Mouse (Mus musculus) limb, embryonic 11.5 days (tissue): ENCODE results near the gene AB124611. TPM values are rescaled to one million over a fixed set of nuclear protein-coding genes. Genes with fewer than 3 reads are reported as not detected.

Experiments used
- ATAC-seq: fragments of 200-750 bp; cut with Nextera tagmentation; 2 replicates; pipeline ENCODE4 v1.8.0; 2017; ENCODE audit warnings: low read depth; ENCODE audit not compliant: insufficient number of reproducible peaks, low FRiP score, low TSS enrichment
- DNase-seq: peaks from one replicate; pipeline ENCODE4 v3.0.0-alpha.2; 2015; ENCODE audit warnings: low spot score
- H3K27ac ChIP-seq: fragments of 300-500 bp; sonication (generic); replicated peaks from 2 replicates; pipeline ENCODE4 v1.5.1; 2014; ENCODE audit warnings: low read depth, mild to moderate bottlenecking, low read length
- H3K27me3 ChIP-seq: fragments of 300-500 bp; sonication (generic); 2 replicates; pipeline ENCODE4 v1.6.1; 2014; ENCODE audit warnings: mild to moderate bottlenecking, low read length, mixed read lengths; ENCODE audit not compliant: control insufficient read depth, insufficient read depth
- H3K36me3 ChIP-seq: fragments of 300-500 bp; sonication (generic); 2 replicates; pipeline ENCODE4 v1.6.1; 2014; ENCODE audit warnings: mild to moderate bottlenecking, low read length, moderate library complexity, mixed read lengths; ENCODE audit not compliant: control insufficient read depth, insufficient read depth
- H3K4me1 ChIP-seq: fragments of 300-500 bp; sonication (generic); 2 replicates; pipeline ENCODE4 v1.6.1; 2014; ENCODE audit warnings: low read length, mixed read lengths; ENCODE audit not compliant: control insufficient read depth, insufficient read depth
- H3K4me2 ChIP-seq: fragments of 300-500 bp; sonication (generic); 2 replicates; pipeline ENCODE4 v1.6.1; 2014; ENCODE audit warnings: low read depth, mild to moderate bottlenecking, moderate library complexity; ENCODE audit not compliant: severe bottlenecking
- H3K4me3 ChIP-seq: fragments of 300-500 bp; sonication (generic); 2 replicates; pipeline ENCODE4 v1.5.1; 2014; ENCODE audit warnings: low read depth, low read length
- H3K9ac ChIP-seq: fragments of 300-500 bp; sonication (generic); 2 replicates; pipeline ENCODE4 v1.6.1; 2014; ENCODE audit warnings: mild to moderate bottlenecking, low read length
- H3K9me3 ChIP-seq: fragments of 300-500 bp; sonication (generic); 2 replicates; pipeline ENCODE4 v1.6.1; 2016; ENCODE audit warnings: low read length; ENCODE audit not compliant: control insufficient read depth
- WGBS: fragments of 180-500 bp; shearing (Covaris S2); extraction: QIAGEN DNeasy Blood & Tissue Kit; methylation state at CpG from one replicate; pipeline ENCODE4 v1.1.7; 2014; 5-methylcytosine and 5-hydroxymethylcytosine counted together
- polyA plus RNA-seq: library from polyadenylated mRNA; unstranded; fragments of >200 nt; fragmentation: Nextera tagmentation; extraction: Ambion mirVana; gene quantifications from 2 replicates; pipeline ENCODE4 v1.2.1, GENCODE M21; 2014

AB124611 gene
- polyA plus RNA-seq, 1 experiment from 2014 or later, result 2.5 TPM

DNA sequence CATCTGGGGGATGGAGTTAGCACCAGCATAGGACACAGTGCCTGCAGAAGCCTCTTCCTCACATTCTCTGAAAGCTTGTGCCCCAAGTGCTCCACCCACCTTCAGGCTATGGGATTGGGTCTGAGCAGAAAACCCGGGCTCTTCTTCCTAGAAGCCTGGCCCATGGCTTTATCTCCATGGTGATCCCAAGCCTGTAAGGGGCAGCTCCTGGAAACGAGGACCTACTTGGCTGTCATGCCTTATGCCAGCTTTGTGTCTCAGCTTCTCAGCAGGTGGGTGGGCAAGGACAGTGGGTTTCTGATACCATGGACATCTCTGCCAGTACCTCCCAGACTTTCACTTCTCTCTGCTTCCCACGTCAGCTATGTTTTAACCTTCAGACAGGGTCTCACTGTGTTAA is 52.2 kb downstream of the AB124611 start:
- Histone ChIP-seq H3K9ac (no peak overlapping the region), H3K4me1 (no peaks in the 10 kb centered on the region), H3K4me3 (no peak overlapping the region), H3K27me3 (no peaks in the 10 kb centered on the region), H3K9me3 (no peaks in the 10 kb centered on the region), H3K27ac (no peak overlapping the region), H3K4me2 (no peak overlapping the region), H3K36me3 (peaks cover 41% of the 10 kb centered on the region)
- ATAC-seq (no peak), DNase-seq (no peak)
- WGBS, result 85% methylated on average over 3 of the region's 3 CpGs

DNA sequence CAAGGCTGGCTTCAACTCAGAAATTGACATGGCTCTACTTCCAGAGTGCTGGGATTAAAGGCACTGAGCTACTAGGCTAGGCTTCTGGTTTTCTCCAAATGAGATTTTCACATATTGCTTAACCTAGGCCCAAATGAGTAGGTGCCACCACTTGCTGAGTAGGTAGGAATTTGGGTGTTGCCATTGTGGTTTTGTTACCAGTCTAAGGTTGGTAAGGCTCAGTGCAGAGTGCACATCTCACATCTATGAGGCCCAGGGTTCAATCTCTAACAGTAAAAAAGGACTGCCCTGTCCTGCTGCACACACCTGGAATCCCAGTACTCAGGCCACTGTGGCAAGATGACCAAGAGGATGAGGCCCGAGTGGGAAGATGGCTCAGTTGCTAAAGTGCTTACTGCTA is 59.4 kb downstream of the AB124611 start:
- DNase-seq (no peak), ATAC-seq (no peak)
- Histone ChIP-seq H3K27ac (no peak overlapping the region), H3K4me3 (no peak overlapping the region), H3K27me3 (no peaks in the 10 kb centered on the region), H3K9me3 (no peaks in the 10 kb centered on the region), H3K4me2 (no peak overlapping the region), H3K4me1 (no peaks in the 10 kb centered on the region), H3K9ac (no peak overlapping the region), H3K36me3 (peaks cover 49% of the 10 kb centered on the region)
- WGBS, result 93% methylated on average over 1 of the region's 1 CpGs

DNA sequence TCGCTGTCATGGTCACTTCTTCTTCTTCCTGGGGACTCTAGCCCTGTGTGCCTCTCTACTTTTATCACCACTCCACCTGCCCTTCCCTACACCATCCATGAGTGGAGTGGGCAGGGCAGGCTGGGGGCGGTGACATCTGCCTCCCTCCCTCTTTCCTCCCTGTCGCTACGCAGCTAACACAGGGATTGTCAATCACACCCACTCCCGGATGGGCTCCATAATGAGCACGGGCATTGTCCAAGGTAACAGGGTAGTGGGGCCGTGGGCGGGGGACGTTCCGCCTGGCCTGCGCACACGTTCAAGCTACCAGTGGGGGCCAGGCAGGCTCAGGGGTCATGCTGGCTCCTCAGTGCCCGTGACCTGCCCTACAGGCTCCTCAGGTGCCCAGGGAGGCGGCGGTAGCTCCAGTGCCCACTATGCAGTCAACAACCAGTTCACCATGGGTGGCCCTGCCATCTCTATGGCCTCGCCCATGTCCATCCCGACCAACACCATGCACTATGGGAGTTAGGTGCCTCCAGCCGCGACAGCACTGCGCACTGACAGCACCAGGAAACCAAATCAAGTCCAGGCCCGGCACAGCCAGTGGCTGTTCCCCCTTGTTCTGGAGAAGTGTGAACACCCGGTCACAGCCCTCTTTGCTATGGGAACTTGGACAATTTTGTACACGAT is 61.8 kb downstream of the AB124611 start:
- H3K4me1 ChIP-seq, result peaks cover 6% of the 10 kb centered on the region
- H3K4me3 ChIP-seq, result no peak overlapping the region
- WGBS, result 89% methylated on average over 23 of the region's 23 CpGs
- H3K27me3 ChIP-seq, result no peaks in the 10 kb centered on the region
- no peaks in the 10 kb centered on the region for H3K9me3 ChIP-seq
- ATAC-seq, result no peak
- no peak for DNase-seq
- no peak overlapping the region for H3K9ac ChIP-seq
- H3K4me2 ChIP-seq, result no peak overlapping the region
- peaks cover 40% of the 10 kb centered on the region for H3K36me3 ChIP-seq
- no peak overlapping the region for H3K27ac ChIP-seq

DNA sequence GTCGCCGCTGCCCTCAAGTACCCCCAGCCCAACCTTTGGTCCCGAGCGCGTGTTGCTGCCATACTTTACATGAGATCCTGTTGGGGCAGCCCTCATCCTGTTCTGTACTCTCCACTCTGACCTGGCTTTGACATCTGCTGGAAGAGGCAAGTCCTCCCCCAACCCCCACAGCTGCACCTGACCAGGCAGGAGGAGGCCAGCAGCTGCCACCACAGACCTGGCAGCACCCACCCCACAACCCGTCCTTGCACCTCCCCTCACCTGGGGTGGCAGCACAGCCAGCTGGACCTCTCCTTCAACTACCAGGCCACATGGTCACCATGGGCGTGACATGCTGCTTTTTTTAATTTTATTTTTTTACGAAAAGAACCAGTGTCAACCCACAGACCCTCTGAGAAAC is 62.4 kb downstream of the AB124611 start:
- Histone ChIP-seq H3K4me2 (no peak overlapping the region), H3K4me1 (peaks cover 6% of the 10 kb centered on the region), H3K9me3 (no peaks in the 10 kb centered on the region), H3K27me3 (no peaks in the 10 kb centered on the region), H3K36me3 (peaks cover 36% of the 10 kb centered on the region), H3K4me3 (no peak overlapping the region), H3K27ac (no peak overlapping the region), H3K9ac (no peak overlapping the region)
- DNase-seq, result no peak
- WGBS, result 89% methylated on average over 8 of the region's 8 CpGs
- ATAC-seq, result no peak

DNA sequence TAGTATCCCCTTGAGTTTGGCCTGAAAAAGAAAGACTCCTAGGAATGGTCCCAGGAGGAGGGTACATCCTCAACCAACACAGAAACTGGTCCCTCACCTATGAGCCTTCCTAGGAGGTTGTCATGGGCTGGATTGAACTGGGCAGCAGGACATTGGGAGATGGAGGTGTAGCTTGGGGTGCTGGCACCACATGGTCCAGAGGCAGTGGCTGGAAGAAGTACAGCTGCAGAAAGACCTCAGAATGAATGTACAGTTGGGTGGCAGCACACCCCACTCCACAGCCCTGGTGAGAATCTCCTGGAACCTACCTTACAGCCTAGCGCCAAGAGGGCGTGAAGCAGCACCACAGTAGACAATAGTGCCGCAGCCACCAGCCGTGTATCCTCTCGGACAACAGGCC is 63.6 kb downstream of the AB124611 start:
- Histone ChIP-seq H3K27me3 (no peaks in the 10 kb centered on the region), H3K27ac (no peak overlapping the region), H3K4me1 (peaks cover 11% of the 10 kb centered on the region), H3K9me3 (no peaks in the 10 kb centered on the region), H3K4me3 (no peak overlapping the region), H3K36me3 (peaks cover 32% of the 10 kb centered on the region), H3K4me2 (no peak overlapping the region), H3K9ac (no peak overlapping the region)
- WGBS, result 94% methylated on average over 5 of the region's 5 CpGs
- DNase-seq, result no peak
- ATAC-seq, result no peak

GRCm38 (mm10) chr9:21591127-21591830 is 65.3 kb downstream of the AB124611 start:
- Histone ChIP-seq H3K27me3 (no peaks in the 10 kb centered on the region), H3K4me3 (no peak overlapping the region), H3K27ac (no peak overlapping the region), H3K4me1 (peaks cover 11% of the 10 kb centered on the region), H3K9ac (no peak overlapping the region; the same call in 1 of the 2 replicates), H3K4me2 (peak overlapping the region; percentile 85; the same call in 1 of the 2 replicates), H3K9me3 (no peaks in the 10 kb centered on the region), H3K36me3 (peaks cover 28% of the 10 kb centered on the region)
- DNase-seq (no peak), ATAC-seq (no peak)
- 88% methylated on average over 6 of the region's 6 CpGs for WGBS

DNA sequence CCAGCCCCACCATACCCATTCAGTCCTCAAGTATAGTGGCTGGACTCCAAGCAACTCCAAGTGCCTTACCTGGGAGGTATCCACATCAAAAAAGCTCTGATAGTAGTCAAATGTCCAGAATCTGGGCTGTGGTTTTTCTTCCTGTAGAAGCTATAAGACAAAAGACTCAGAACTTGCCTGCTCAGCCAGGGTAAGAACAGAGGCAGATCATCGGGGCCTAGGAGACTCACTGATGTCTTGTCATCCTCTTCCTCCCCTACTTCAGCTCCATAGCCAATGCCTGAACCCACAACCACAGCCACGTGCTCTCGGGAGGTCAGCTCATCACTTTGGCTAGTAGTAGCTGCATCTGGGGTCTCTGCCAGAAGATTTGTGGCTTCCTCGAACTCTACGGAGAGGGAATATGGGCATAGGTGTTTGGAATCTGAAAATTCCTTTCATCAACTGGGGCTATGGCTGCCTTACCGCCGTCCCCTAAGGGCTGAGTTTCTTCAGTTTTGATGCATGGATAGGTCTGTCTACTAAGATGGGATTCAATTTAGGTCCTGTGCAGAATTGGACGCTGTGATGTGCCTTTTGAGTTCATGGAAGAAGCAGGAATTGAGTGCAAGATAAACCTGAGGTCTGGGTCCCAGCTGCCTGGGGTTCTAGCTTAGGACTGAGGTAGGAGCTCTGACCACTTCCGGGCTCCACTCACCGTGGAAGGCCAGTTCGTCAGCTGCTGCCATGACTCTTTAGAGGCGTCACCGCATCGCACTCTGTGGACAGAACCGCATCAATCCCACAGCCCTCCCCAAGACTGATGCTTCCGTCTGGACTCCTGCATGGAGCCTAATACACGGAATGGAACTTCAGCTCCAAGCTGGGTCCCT is 66.1 kb downstream of the AB124611 start:
- Histone ChIP-seq H3K9ac (peak overlapping the region; percentile 56), H3K27ac (0 out of 2 replicates have a peak overlapping the region, but pooled peaks have one; percentile 36), H3K36me3 (peaks cover 25% of the 10 kb centered on the region), H3K4me3 (peak overlapping the region; percentile 91), H3K4me2 (peak overlapping the region; percentile 85), H3K4me1 (peaks cover 11% of the 10 kb centered on the region), H3K27me3 (no peaks in the 10 kb centered on the region), H3K9me3 (no peaks in the 10 kb centered on the region)
- peak; percentile 59 for ATAC-seq
- no peak for DNase-seq
- WGBS, result 19% methylated on average over 17 of the region's 17 CpGs

- peaks cover 19% of the 10 kb centered on the region for H3K36me3 ChIP-seq
- ATAC-seq (peak; percentile 85), DNase-seq (peak; percentile 90)
- H3K27me3 ChIP-seq, result no peaks in the 10 kb centered on the region
- peak within 1 kb of the TSS; percentile 90 for H3K9ac ChIP-seq
- peak within 1 kb of the TSS; percentile 69 for H3K27ac ChIP-seq
- peaks cover 11% of the 10 kb centered on the region for H3K4me1 ChIP-seq
- H3K4me2 ChIP-seq, result peak within 1 kb of the TSS; percentile 95
- H3K9me3 ChIP-seq, result no peaks in the 10 kb centered on the region
- peak within 1 kb of the TSS; percentile 91 for H3K4me3 ChIP-seq
- WGBS, result under 1% methylated on average over 30 of the region's 30 CpGs
Observed at GRCm38 (mm10) chr9:21592703-21593121, 66.7 kb downstream of the AB124611 start, which contains the start of the genes Timm29 and Yipf2. Timm29 (plus strand) TSS chr9:21592722. Yipf2 (minus strand) TSS chr9:21592828.
